Mouse (Mus musculus): ENCODE results near the gene Coro6. TPM values are rescaled to one million over a fixed set of nuclear protein-coding genes. Genes with fewer than 3 reads are reported as not detected.
A peak's percentile ranks its signal among the peaks of the same experiment; 100 is the strongest.

The Coro6 gene
- polyA plus RNA-seq, 1 experiment from 2014 or later: 0.45 TPM

DNA sequence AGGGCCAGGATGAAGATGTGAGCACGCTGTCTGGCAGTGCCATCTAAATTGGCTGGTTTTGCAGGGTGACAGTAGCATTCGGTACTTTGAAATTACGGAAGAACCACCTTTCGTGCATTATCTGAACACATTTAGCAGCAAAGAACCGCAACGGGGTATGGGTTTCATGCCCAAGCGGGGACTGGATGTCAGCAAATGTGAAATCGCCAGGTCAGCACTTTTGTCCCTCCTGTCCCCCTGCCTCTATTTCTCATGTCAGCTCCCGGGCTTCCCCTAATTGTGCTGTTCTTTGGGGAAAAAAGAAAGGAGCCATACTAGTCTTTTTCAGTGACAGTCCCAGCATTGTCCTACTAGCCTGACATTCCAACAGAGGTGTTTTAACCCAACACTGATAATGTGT is 6.2 kb downstream of the Coro6 start:
- peaks cover 34% of the 10 kb centered on the region for H3K27me3 ChIP-seq (ENCODE audit: control insufficient read depth, insufficient read depth, low read depth, low read length)
- H3K27ac ChIP-seq (ENCODE audit: low read length): no peak overlapping the region
- H3K9me3 ChIP-seq (replicated peaks; ENCODE audit: control insufficient read depth, low read length): no peaks in the 10 kb centered on the region
- ATAC-seq (ENCODE audit: low read depth): no peak
- no peaks in the 10 kb centered on the region for H3K36me3 ChIP-seq (ENCODE audit: control insufficient read depth, insufficient read depth)
- 76% methylated on average over 9 of the region's 9 CpGs for WGBS (ENCODE audit: insufficient replicate concordance)
- no peak overlapping the region for H3K9ac ChIP-seq (ENCODE audit: low read depth, low read length)
- no peak overlapping the region for H3K4me3 ChIP-seq (ENCODE audit: low read depth, low read length)
- H3K4me1 ChIP-seq (ENCODE audit: control insufficient read depth, low read depth, low read length): peaks cover 7% of the 10 kb centered on the region; the same call in 1 of the 2 replicates
- H3K4me2 ChIP-seq (ENCODE audit: low read depth, low read length): no peak overlapping the region

- Histone ChIP-seq H3K4me1 (ENCODE audit: control insufficient read depth, low read depth, low read length) (peaks cover 7% of the 10 kb centered on the region; the same call in 1 of the 2 replicates), H3K27me3 (ENCODE audit: control insufficient read depth, insufficient read depth, low read depth, low read length) (peaks cover 14% of the 10 kb centered on the region), H3K9me3 (replicated peaks; ENCODE audit: control insufficient read depth, low read length) (no peaks in the 10 kb centered on the region), H3K4me3 (ENCODE audit: low read depth, low read length) (no peak overlapping the region), H3K4me2 (ENCODE audit: low read depth, low read length) (no peak overlapping the region), H3K9ac (ENCODE audit: low read depth, low read length) (no peak overlapping the region), H3K27ac (ENCODE audit: low read length) (no peak overlapping the region), H3K36me3 (ENCODE audit: control insufficient read depth, insufficient read depth) (no peaks in the 10 kb centered on the region)
- 85% methylated on average over 27 of the region's 29 CpGs for WGBS (ENCODE audit: insufficient replicate concordance)
- ATAC-seq (ENCODE audit: low read depth): no peak
These were observed 9.2 kb downstream of the Coro6 start for GRCm38 (mm10) chr11:77471407-77471806.

- H3K27ac ChIP-seq (ENCODE audit: low read length): no peak overlapping the region
- WGBS (ENCODE audit: insufficient replicate concordance): 77% methylated on average over 16 of the region's 16 CpGs
- no peak overlapping the region for H3K4me3 ChIP-seq (ENCODE audit: low read depth, low read length)
- no peaks in the 10 kb centered on the region for H3K9me3 ChIP-seq (replicated peaks; ENCODE audit: control insufficient read depth, low read length)
- no peak overlapping the region for H3K4me2 ChIP-seq (ENCODE audit: low read depth, low read length)
- no peaks in the 10 kb centered on the region for H3K36me3 ChIP-seq (ENCODE audit: control insufficient read depth, insufficient read depth)
- peaks cover under 1% of the 10 kb centered on the region; the same call in 1 of the 2 replicates for H3K4me1 ChIP-seq (ENCODE audit: control insufficient read depth, low read depth, low read length)
- peaks cover under 1% of the 10 kb centered on the region; the same call in 1 of the 2 replicates for H3K27me3 ChIP-seq (ENCODE audit: control insufficient read depth, insufficient read depth, low read depth, low read length)
- H3K9ac ChIP-seq (ENCODE audit: low read depth, low read length): no peak overlapping the region
- ATAC-seq (ENCODE audit: low read depth): no peak
These were observed 10.6 kb downstream of the Coro6 start for GRCm38 (mm10) chr11:77472775-77473174.

DNA sequence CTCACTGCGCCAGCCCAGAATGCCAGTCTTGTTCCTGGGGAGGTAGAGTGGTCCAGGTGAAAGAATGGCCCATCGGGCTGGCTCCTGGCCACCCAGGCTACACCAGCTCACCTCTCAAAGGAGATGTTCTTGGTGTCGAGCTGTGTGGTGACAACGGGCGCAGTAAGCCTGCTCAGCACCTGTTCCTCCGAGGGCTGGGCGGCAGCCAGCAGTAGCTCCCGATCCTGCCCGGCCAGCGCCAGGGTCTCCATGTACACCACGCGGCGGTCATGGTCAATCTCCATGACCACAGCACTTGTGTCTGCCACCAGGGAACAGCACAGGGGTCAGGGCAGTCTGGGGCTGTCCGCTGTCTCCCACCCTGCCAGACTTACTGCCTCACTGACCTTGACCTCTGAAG is 14.0 kb downstream of the Coro6 start:
- WGBS (ENCODE audit: insufficient replicate concordance): 78% methylated on average over 14 of the region's 14 CpGs
- H3K27ac ChIP-seq (ENCODE audit: low read length): no peak overlapping the region
- ATAC-seq (ENCODE audit: low read depth): no peak
- no peak overlapping the region for H3K4me3 ChIP-seq (ENCODE audit: low read depth, low read length)
- no peak overlapping the region for H3K4me2 ChIP-seq (ENCODE audit: low read depth, low read length)
- no peak overlapping the region for H3K9ac ChIP-seq (ENCODE audit: low read depth, low read length)
- no peaks in the 10 kb centered on the region for H3K27me3 ChIP-seq (ENCODE audit: control insufficient read depth, insufficient read depth, low read depth, low read length)
- H3K4me1 ChIP-seq (ENCODE audit: control insufficient read depth, low read depth, low read length): no peaks in the 10 kb centered on the region
- H3K9me3 ChIP-seq (replicated peaks; ENCODE audit: control insufficient read depth, low read length): no peaks in the 10 kb centered on the region
- no peaks in the 10 kb centered on the region for H3K36me3 ChIP-seq (ENCODE audit: control insufficient read depth, insufficient read depth)

- no peak overlapping the region for H3K4me3 ChIP-seq (ENCODE audit: low read depth, low read length)
- no peak overlapping the region for H3K27ac ChIP-seq (ENCODE audit: low read length)
- H3K9me3 ChIP-seq (replicated peaks; ENCODE audit: control insufficient read depth, low read length): no peaks in the 10 kb centered on the region
- H3K36me3 ChIP-seq (ENCODE audit: control insufficient read depth, insufficient read depth): no peaks in the 10 kb centered on the region
- H3K4me1 ChIP-seq (ENCODE audit: control insufficient read depth, low read depth, low read length): no peaks in the 10 kb centered on the region
- H3K27me3 ChIP-seq (ENCODE audit: control insufficient read depth, insufficient read depth, low read depth, low read length): no peaks in the 10 kb centered on the region
- no peak overlapping the region for H3K9ac ChIP-seq (ENCODE audit: low read depth, low read length)
- no peak overlapping the region for H3K4me2 ChIP-seq (ENCODE audit: low read depth, low read length)
- ATAC-seq (ENCODE audit: low read depth): peak; percentile 39; the same call in 1 of the 2 replicates
- WGBS (ENCODE audit: insufficient replicate concordance): 64% methylated on average over 6 of the region's 6 CpGs
These were observed 14.7 kb downstream of the Coro6 start for GRCm38 (mm10) chr11:77476895-77477294.

DNA sequence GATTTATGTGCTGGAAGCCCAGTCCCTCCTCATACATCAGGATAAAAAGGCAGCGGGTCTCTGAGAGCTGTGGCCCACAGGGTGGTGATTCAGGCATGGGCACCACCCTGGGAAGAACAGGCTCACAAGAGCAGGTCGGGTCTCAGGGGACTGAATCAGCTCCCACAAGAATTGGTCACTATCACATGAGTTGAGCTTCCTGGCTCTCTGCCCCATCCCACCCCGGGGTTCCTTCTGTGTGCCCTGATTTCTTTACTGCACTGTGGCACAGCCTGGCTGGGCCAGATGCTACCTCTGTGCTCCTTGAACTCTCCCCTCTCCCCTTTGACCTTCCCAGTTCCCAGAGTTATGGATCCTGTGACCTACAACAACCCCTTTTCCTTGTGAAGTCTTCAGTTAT is 20.8 kb downstream of the Coro6 start:
- H3K36me3 ChIP-seq (ENCODE audit: control insufficient read depth, insufficient read depth): no peaks in the 10 kb centered on the region
- no peak overlapping the region for H3K27ac ChIP-seq (ENCODE audit: low read length)
- H3K9me3 ChIP-seq (replicated peaks; ENCODE audit: control insufficient read depth, low read length): no peaks in the 10 kb centered on the region
- no peak overlapping the region for H3K9ac ChIP-seq (ENCODE audit: low read depth, low read length)
- H3K4me2 ChIP-seq (ENCODE audit: low read depth, low read length): no peak overlapping the region
- WGBS (ENCODE audit: insufficient replicate concordance): 49% methylated on average over 3 of the region's 3 CpGs
- no peaks in the 10 kb centered on the region; the same call in 1 of the 2 replicates for H3K27me3 ChIP-seq (ENCODE audit: control insufficient read depth, insufficient read depth, low read depth, low read length)
- ATAC-seq (ENCODE audit: low read depth): no peak
- H3K4me1 ChIP-seq (ENCODE audit: control insufficient read depth, low read depth, low read length): no peaks in the 10 kb centered on the region
- H3K4me3 ChIP-seq (ENCODE audit: low read depth, low read length): no peak overlapping the region

GRCm38 (mm10) chr11:77483510-77484255 is 21.5 kb downstream of the Coro6 start:
- Histone ChIP-seq H3K9ac (ENCODE audit: low read depth, low read length) (no peak overlapping the region), H3K4me1 (ENCODE audit: control insufficient read depth, low read depth, low read length) (no peaks in the 10 kb centered on the region), H3K9me3 (replicated peaks; ENCODE audit: control insufficient read depth, low read length) (no peaks in the 10 kb centered on the region), H3K27ac (ENCODE audit: low read length) (no peak overlapping the region), H3K4me3 (ENCODE audit: low read depth, low read length) (no peak overlapping the region), H3K4me2 (ENCODE audit: low read depth, low read length) (no peak overlapping the region), H3K27me3 (ENCODE audit: control insufficient read depth, insufficient read depth, low read depth, low read length) (peaks cover 6% of the 10 kb centered on the region), H3K36me3 (ENCODE audit: control insufficient read depth, insufficient read depth) (no peaks in the 10 kb centered on the region)
- WGBS (ENCODE audit: insufficient replicate concordance): 38% methylated on average over 11 of the region's 11 CpGs
- no peak for ATAC-seq (ENCODE audit: low read depth)

DNA sequence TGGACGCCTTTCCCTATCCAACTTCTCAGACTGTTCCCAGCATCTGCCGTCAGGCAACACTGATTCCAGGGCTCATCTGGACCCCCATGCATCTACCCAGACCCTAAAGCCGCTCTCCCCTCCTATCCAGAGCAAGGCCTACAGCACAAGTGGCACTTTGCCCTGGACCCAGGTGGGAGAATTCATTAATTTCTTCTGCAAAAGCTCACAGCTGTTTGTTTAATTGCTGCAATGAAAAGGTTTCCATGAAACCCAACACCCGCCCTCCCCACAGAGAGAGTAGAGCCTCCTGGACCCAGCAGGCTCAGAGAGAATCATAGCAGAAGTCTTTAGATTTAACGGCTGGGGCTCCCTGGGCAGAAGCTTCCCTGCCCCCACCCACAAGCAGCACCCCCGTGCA is 23.0 kb downstream of the Coro6 start:
- no peak for ATAC-seq (ENCODE audit: low read depth)
- Histone ChIP-seq H3K4me2 (ENCODE audit: low read depth, low read length) (no peak overlapping the region), H3K4me3 (ENCODE audit: low read depth, low read length) (no peak overlapping the region), H3K36me3 (ENCODE audit: control insufficient read depth, insufficient read depth) (no peaks in the 10 kb centered on the region), H3K27ac (ENCODE audit: low read length) (no peak overlapping the region), H3K9me3 (replicated peaks; ENCODE audit: control insufficient read depth, low read length) (no peaks in the 10 kb centered on the region), H3K27me3 (ENCODE audit: control insufficient read depth, insufficient read depth, low read depth, low read length) (peaks cover 21% of the 10 kb centered on the region), H3K4me1 (ENCODE audit: control insufficient read depth, low read depth, low read length) (peaks cover 6% of the 10 kb centered on the region), H3K9ac (ENCODE audit: low read depth, low read length) (no peak overlapping the region)
- 67% methylated on average over 6 of the region's 6 CpGs for WGBS (ENCODE audit: insufficient replicate concordance)

DNA sequence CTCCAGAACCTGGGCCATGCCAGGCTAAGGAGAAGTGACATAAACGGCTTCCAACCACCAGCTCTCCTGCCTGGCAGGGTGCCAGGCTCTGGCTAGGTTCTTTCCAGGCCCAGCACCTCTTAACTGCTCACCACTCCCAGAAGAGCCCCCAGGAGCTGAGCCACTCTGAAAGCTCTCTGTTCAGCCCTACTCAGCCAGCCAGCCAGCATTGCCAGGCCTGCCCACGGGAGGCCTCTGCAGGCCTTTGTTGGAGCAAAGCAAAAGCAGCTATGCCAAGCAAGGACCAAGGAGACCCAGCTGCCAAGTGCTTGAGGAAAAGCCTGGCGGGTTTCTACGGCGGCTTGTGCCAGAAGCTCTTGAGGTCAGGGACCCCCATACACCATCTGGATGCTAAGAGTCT is 24.6 kb downstream of the Coro6 start:
- H3K4me3 ChIP-seq (ENCODE audit: low read depth, low read length): no peak overlapping the region
- peaks cover 31% of the 10 kb centered on the region for H3K27me3 ChIP-seq (ENCODE audit: control insufficient read depth, insufficient read depth, low read depth, low read length)
- WGBS (ENCODE audit: insufficient replicate concordance): 64% methylated on average over 5 of the region's 5 CpGs
- H3K4me1 ChIP-seq (ENCODE audit: control insufficient read depth, low read depth, low read length): peaks cover 19% of the 10 kb centered on the region
- no peaks in the 10 kb centered on the region for H3K36me3 ChIP-seq (ENCODE audit: control insufficient read depth, insufficient read depth)
- H3K9me3 ChIP-seq (replicated peaks; ENCODE audit: control insufficient read depth, low read length): no peaks in the 10 kb centered on the region
- no peak overlapping the region for H3K27ac ChIP-seq (ENCODE audit: low read length)
- H3K4me2 ChIP-seq (ENCODE audit: low read depth, low read length): no peak overlapping the region
- no peak for ATAC-seq (ENCODE audit: low read depth)
- no peak overlapping the region for H3K9ac ChIP-seq (ENCODE audit: low read depth, low read length)

Measured in liver, embryonic 16.5 days (tissue).